Mouse (Mus musculus): ENCODE results near the gene Sult6b1. TPM values are rescaled to one million over a fixed set of nuclear protein-coding genes. Genes with fewer than 3 reads are reported as not detected.

Gene Sult6b1
- total RNA-seq, 2 experiments from 2014 or later, result not detected

- no peak for ATAC-seq (replicated peaks; ENCODE audit: low FRiP score, poor library complexity, severe bottlenecking)
These were observed 18.2 kb downstream of the Sult6b1 start for GRCm38 (mm10) chr17:78888554-78888953.

- ATAC-seq (replicated peaks; ENCODE audit: low FRiP score, poor library complexity, severe bottlenecking), result no peak
These were observed 21.3 kb downstream of the Sult6b1 start for GRCm38 (mm10) chr17:78885286-78886065.

- no peak for ATAC-seq (replicated peaks; ENCODE audit: low FRiP score, poor library complexity, severe bottlenecking)
These were observed 23.5 kb downstream of the Sult6b1 start for GRCm38 (mm10) chr17:78883291-78883690.

- peak; percentile 96 for ATAC-seq (replicated peaks; ENCODE audit: low FRiP score, poor library complexity, severe bottlenecking)
These were observed 24.2 kb downstream of the Sult6b1 start, which contains the start of gene Eif2ak2 for GRCm38 (mm10) chr17:78882401-78883112. Eif2ak2 (minus strand) TSS chr17:78882573.

- ATAC-seq (replicated peaks; ENCODE audit: low FRiP score, poor library complexity, severe bottlenecking), result 0 out of 2 replicates have a peak, but pooled peaks have one; percentile 33
These were observed 24.9 kb downstream of the Sult6b1 start for GRCm38 (mm10) chr17:78881878-78882304.

- ATAC-seq (replicated peaks; ENCODE audit: low FRiP score, poor library complexity, severe bottlenecking), result no peak
These were observed 32.9 kb downstream of the Sult6b1 start for GRCm38 (mm10) chr17:78873886-78874285.

GRCm38 (mm10) chr17:78856243-78856642 lies 50.5 kb downstream of the Sult6b1 start:
- ATAC-seq (replicated peaks; ENCODE audit: low FRiP score, poor library complexity, severe bottlenecking), result no peak

GRCm38 (mm10) chr17:78842271-78842928 lies 64.4 kb downstream of the Sult6b1 start:
- ATAC-seq (replicated peaks; ENCODE audit: low FRiP score, poor library complexity, severe bottlenecking), result no peak

GRCm38 (mm10) chr17:78836056-78836455 lies 70.7 kb downstream of the Sult6b1 start:
- no peak for ATAC-seq (replicated peaks; ENCODE audit: low FRiP score, poor library complexity, severe bottlenecking)

- ATAC-seq (replicated peaks; ENCODE audit: low FRiP score, poor library complexity, severe bottlenecking), result peak; percentile 91
These were observed 71.6 kb downstream of the Sult6b1 start, which contains the start of the genes Heatr5b and Gpatch11 for GRCm38 (mm10) chr17:78834856-78835835. Heatr5b (minus strand) TSS chr17:78835364. Gpatch11 (plus strand) TSS chr17:78835567.

Other genes starting within 250 kb of the Sult6b1 start
- gene Strn, start 169.8 kb downstream of the Sult6b1 start, total RNA-seq (2015; ENCODE audit: low replicate concordance), result 7.5 and 8.3 TPM in 2 replicates
- 13.9 and 14.9 TPM in 2 replicates for gene Strn, start 169.8 kb downstream of the Sult6b1 start, total RNA-seq (2017; ENCODE audit: low replicate concordance)
- 5.4 and 6.7 TPM in 2 replicates for gene Heatr5b, start 71.6 kb downstream of the Sult6b1 start, total RNA-seq (2015; ENCODE audit: low replicate concordance)
- gene Heatr5b, start 71.6 kb downstream of the Sult6b1 start, total RNA-seq (2017; ENCODE audit: low replicate concordance), result 6.1 and 7.1 TPM in 2 replicates
- gene Gpatch11, start 71.4 kb downstream of the Sult6b1 start, total RNA-seq (2015; ENCODE audit: low replicate concordance), result 5.0 and 16.3 TPM in 2 replicates
- gene Gpatch11, start 71.4 kb downstream of the Sult6b1 start, total RNA-seq (2017; ENCODE audit: low replicate concordance), result 12.3 and 33.8 TPM in 2 replicates
- 13.4 and 23.0 TPM in 2 replicates for gene Eif2ak2, start 24.4 kb downstream of the Sult6b1 start, total RNA-seq (2015; ENCODE audit: low replicate concordance)
- 50.1 and 55.8 TPM in 2 replicates for gene Eif2ak2, start 24.4 kb downstream of the Sult6b1 start, total RNA-seq (2017; ENCODE audit: low replicate concordance)
- 4.4 and 10.0 TPM in 2 replicates for gene Cebpzos, start 9.5 kb upstream of the Sult6b1 start, total RNA-seq (2015; ENCODE audit: low replicate concordance)
- gene Cebpzos, start 9.5 kb upstream of the Sult6b1 start, total RNA-seq (2017; ENCODE audit: low replicate concordance), result 14.8 TPM in 2 replicates
- gene Cebpz, start 30.1 kb upstream of the Sult6b1 start, total RNA-seq (2015; ENCODE audit: low replicate concordance), result 12.9 and 15.0 TPM in 2 replicates
- 19.2 and 29.8 TPM in 2 replicates for gene Cebpz, start 30.1 kb upstream of the Sult6b1 start, total RNA-seq (2017; ENCODE audit: low replicate concordance)
- 5.0 and 23.0 TPM in 2 replicates for gene Ndufaf7, start 30.1 kb upstream of the Sult6b1 start, total RNA-seq (2015; ENCODE audit: low replicate concordance)
- gene Ndufaf7, start 30.1 kb upstream of the Sult6b1 start, total RNA-seq (2017; ENCODE audit: low replicate concordance), result 8.4 and 8.7 TPM in 2 replicates
- gene Prkd3, start 113.8 kb upstream of the Sult6b1 start, total RNA-seq (2015; ENCODE audit: low replicate concordance), result 9.8 and 10.0 TPM in 2 replicates
- gene Prkd3, start 113.8 kb upstream of the Sult6b1 start, total RNA-seq (2017; ENCODE audit: low replicate concordance), result 9.4 and 11.3 TPM in 2 replicates
- gene Qpct, start 144.9 kb upstream of the Sult6b1 start, total RNA-seq (2015; ENCODE audit: low replicate concordance), result 1.3 and 6.0 TPM in 2 replicates
- gene Qpct, start 144.9 kb upstream of the Sult6b1 start, total RNA-seq (2017; ENCODE audit: low replicate concordance), result 0.14 and 0.77 TPM in 2 replicates

Measured in erythroblast, adult 5-6 weeks (primary cell).